Mouse (Mus musculus): ENCODE results near the gene C1qtnf12.

- TF ChIP-seq EP300 (IDR thresholded peaks at IDR 0.05; ENCODE audit: low read depth in 1 of 2, low read length in 2 of 2) (peak in 1 of 2 experiments; percentile 48; a peak in 2 of 4 replicates), CTCF (IDR thresholded peaks at IDR 0.05 in 2 of 3, conservative IDR thresholded peaks at IDR 0.05 in 1 of 3; ENCODE audit: control insufficient read depth in 1 of 3, insufficient read depth in 1 of 3, low read depth in 2 of 3, low read length in 3 of 3, poor library complexity in 1 of 3, severe bottlenecking in 1 of 3) (0 out of 6 replicates have a peak, but pooled peaks of 1 of the 3 experiments have one; percentile 15), POLR2A (IDR thresholded peaks at IDR 0.05; ENCODE audit: control insufficient read depth in 1 of 2, insufficient read depth in 1 of 2, low read depth in 1 of 2, low read length in 2 of 2, poor library complexity in 1 of 2) (peak; percentile 67 to 87; a peak in 3 of 4 replicates)
Measured at GRCm38 (mm10) chr4:155943534-155944249, 18.4 kb upstream of the C1qtnf12 start, which contains the start of gene Ube2j2.

Measured in MEL (cell line).